Mouse (Mus musculus) cerebellum, adult 2 months (tissue): ENCODE measurements around the gene Med13l.

ENCODE experiments used
- CTCF ChIP-seq: fragments of 200-500 bp; IDR thresholded peaks from 2 replicates; pipeline ENCODE4 v1.5.1; 2011; ENCODE audit warnings: low read depth, mild to moderate bottlenecking, control low read depth, low read length, moderate library complexity, borderline replicate concordance; ENCODE audit not compliant: insufficient read depth
- POLR2A ChIP-seq: fragments of 200-500 bp; IDR thresholded peaks from 2 replicates; pipeline ENCODE4 v1.6.1; 2011; ENCODE audit warnings: low read length, control low read depth, borderline replicate concordance; ENCODE audit not compliant: insufficient read depth

- TF ChIP-seq CTCF, result no peak
- TF ChIP-seq POLR2A, result no peak
These were observed 104.5 kb downstream of the Med13l start for GRCm38 (mm10) chr5:118665023-118665422.
